Mouse (Mus musculus): ENCODE data around the gene Lcn3.
"Not testable (repeated sequence)": the region's sequence is repeated elsewhere in the genome, so short reads cannot be mapped to it uniquely, and the experiment has no call there.

Lcn3 gene

DNA sequence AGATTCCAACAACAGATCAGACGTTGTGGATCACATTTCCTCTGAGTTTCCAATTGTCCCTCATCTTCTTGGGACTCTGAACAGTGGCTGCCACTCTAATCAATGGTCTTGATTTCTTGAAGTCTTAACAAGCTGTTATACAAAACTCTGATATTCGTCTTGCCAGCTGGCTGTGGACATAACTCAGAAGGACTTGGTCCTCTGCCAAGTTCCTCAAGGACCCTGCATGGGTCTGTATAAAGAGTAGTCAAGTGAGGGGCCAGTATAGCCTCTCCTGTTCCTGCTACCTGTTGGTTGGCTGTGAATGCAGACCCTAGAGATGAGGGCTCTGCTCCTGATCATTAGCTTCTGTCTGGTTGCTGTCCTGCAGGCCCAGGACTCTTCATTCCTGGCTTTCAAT is at the start of gene Lcn3:
Lcn3 (plus strand) TSS at position 301 of the 400 bp plus-strand sequence.
- DNase-seq, result no peak

DNA sequence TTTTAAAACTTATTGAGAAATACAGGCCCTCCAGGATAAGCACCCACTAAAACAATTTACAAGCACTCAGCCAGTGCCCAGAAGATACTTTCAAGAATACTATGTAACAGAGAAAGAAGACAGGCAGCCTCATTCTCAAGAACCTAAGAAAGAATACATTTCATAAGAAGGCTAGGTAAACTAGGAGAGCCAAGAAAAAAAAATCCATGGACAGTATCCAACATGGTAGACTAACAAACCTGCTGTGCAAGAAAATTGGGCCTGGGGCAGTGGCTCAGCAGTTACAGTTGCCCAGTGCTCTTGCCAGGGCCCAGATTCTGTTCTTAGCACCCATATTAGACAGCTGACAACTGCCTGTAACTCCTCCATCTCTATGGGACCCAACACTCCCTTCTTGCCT is 48.1 kb upstream of the Lcn3 start:
- DNase-seq, result no peak

DNA sequence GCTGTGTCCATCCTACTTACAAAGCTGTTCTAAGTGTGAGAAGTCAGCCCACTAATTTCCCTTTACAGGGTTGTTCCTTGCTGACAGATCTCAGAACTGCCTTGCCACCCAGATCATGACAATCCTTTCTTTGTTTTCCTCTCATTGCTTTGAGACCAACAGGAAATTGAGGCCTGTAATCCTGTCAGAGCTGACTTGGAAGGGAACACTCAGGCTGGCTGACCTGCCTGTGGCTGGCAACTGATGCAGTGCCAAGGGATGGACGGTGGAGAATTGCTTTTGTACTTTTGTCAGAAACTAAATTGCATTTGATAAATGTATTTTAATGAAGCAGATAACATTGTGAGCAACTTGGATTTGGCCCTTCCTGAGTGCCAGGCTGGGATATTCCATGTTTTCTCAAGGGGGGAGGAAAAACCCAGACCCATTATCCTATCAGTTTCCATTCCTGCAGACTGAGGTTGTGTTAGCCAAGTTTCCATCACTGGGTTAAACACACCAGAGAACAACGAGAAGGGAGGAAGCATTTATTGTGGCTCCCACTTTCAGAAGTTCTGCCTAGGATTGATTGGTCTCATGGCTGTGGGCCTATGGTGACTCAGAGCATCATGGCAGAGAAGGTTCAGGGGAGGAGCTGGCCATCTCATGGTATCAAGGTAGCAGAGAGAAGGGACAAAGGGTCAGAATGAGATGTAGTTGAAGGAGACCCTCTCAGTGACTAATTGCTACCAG is 32.0 kb upstream of the Lcn3 start:
- no peak for DNase-seq

DNA sequence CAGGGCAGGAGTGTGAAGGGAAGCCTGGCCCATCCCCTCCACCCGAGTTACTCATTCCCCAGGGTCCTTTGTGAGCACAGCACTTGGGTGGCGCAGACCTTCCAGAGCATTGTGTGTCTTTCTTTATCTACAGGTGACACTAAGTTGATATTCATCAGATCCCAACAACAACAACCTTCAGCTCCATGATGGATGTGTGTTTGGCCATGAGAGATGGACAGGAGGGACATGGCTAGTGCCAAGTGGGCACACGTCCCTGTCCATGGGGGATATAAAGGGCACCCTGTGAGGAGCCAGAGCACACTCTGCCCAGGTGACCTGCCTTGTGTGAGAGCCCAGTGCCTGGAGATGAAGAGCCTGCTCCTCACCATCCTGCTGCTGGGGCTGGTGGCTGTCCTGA is 28.7 kb upstream of the Lcn3 start, which contains the start of gene Obp2b:
Obp2b (plus strand) TSS at position 301 of the 400 bp plus-strand sequence.
- not testable (repeated sequence) for DNase-seq

DNA sequence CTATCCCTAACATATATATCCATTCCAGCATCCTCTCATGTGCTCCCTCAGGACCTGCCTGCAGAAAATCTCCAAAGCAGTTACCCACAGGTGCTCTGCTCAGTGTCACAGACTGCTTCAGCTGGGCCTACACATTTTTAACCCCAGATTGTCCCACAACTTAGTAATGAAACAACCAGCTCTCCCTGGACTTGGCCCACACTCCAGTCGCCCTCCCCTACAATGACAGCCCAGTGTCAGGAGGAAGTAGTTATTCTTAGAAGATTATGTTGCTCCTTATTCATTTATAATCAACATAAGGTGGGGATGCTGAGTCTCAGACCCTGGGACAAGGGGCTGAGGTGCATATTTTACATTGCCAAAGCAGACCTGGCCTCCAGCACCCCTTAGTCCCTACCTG is 23.7 kb upstream of the Lcn3 start:
- DNase-seq, result no peak

DNA sequence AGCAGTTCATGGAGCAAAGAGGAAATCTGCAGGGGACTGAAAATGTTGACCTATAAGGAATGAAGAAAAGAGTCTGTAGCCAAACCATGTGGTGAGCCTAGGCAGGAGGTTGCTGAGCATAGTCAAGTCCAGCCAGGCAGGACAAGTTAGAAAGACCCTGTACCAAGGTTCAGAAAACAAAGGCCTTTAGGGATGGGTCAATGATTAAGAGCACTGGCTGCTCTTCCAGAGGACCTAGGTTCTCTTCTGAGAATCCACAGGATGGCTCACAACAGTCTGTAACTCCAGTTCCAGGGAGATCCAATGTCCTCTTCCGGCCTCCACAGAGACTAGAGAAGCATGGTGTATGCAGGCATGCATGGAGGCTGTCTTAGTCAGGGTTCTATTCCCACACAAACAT is 11.2 kb upstream of the Lcn3 start:
- DNase-seq, result peak; percentile 8 to 14

DNA sequence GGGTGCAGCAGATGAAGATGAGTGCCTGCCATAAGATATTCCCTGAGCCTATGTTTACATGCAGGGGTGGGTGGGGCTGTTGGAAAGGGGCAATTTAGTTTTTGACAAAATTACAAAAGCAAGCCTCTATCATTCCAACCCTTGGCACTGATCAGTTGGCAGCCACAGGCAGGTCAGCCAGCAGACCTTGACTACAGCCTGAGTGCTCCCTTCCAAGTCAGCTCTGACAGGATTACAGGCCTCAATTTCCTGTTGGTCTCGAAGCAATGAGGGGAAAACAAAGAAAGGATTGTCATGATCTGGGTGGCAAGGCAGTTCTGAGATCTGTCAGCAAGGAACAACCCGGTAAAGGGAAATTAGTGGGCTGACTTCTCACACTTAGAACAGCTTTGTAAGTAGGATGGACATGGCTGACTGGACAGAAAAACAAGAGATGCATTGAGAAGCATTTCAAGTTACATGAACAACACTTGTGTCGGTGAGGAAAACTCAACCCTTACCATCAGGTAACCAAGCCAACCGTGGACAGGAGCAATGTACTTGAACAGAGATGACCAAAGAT is 7.2 kb upstream of the Lcn3 start:
- no peak for DNase-seq

DNA sequence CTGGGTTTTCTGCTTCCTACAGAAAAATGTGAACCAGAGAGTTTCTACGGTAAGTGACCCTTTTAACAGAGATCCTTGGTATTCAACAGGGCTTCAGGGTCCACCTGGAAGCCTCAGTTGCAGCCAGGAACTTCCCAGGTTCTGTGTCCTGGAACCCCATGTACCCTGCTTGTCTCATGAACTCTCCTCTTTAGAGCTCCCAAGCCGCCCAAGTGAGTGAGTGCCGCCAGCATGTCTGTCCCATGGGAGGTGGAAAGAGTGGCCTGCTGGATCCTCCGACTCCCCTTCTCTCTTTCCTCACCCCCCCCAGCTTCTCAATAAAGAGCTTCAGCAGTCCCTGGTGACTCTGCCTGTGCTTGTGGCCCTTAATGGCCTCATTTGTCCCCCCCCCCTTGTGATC is 2.4 kb downstream of the Lcn3 start:
- DNase-seq, result no peak

DNA sequence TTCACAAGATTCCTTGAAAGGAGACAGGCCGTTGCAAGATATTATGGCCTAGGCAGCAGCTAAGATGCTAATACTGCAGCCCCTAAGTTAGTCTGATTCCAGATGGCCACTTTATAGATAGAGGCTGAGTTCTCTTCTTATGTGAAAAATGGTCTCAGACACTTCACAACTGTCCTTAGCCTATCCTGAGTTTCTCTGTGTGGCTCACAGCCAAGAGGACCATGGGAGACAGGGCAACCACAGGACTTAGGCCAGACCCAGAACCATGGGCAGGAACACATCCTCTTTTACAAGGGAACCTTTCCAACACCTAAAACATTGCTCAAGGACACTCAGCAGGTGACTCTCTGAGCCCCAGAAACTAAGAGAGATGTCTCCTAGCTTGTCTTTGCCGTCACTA is 8.1 kb downstream of the Lcn3 start:
- DNase-seq, result no peak

DNA sequence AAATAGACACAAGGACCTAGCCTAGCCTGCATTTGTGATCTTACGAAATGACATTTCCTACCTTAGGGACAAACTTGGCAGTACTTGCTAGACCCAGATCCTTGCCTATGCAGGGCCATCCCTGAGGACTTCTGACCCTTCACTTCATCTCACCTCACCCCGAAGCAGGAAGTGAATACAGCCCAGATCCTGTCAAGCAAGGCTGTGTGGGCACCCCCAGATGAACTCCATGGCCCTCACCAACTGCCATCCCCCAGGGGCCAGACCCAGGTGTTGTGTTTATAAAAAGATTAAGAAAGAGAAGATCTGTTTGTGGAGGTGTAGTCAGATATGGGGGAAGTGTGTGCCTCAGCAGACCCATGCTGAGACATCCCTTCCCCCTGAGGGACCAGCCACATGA is 9.3 kb downstream of the Lcn3 start:
- no peak for DNase-seq

DNA sequence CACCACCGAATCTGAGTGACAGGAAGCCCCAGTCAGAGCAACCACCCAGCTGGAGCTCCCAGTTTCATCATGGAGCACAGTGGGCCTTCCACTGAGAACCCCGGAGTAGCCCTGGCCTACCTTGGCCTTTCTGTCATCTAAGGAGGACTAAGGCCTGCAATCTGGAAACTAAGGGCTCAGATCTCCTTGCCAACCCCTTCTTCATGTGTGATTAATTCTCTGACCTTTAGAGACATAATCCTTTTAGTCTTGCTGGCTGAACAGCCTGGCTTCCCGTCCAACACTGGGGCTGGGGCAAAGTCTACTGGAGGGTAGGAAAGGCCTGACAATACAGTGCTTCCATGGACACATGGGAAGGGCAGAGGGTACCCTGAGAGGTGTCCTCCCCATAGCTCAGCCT is 10.6 kb downstream of the Lcn3 start:
- DNase-seq, result peak in 1 of 2 experiments; percentile 31

DNA sequence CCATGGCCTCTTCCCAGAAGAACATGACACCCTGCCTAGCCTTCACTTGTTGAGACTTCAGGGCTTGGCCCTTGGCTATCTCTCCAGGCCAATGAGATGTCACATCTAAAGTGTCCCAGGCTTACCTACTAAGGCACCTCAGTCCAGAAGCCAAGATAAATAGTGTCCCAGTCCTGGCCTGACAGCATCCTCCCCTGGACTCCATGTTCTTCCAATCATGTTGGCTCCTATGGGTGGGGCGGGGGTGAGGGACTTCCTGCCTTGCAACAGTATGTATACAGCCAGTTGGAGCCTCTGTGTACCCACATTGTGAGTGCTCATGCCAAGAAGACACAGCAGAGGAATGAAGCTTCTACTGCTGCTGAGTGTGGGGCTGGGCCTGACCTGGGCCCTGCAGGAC is 11.3 kb downstream of the Lcn3 start, which contains the start of gene Lcn11:
Lcn11 (plus strand) TSS at position 301 of the 400 bp plus-strand sequence.
- DNase-seq, result no peak

DNA sequence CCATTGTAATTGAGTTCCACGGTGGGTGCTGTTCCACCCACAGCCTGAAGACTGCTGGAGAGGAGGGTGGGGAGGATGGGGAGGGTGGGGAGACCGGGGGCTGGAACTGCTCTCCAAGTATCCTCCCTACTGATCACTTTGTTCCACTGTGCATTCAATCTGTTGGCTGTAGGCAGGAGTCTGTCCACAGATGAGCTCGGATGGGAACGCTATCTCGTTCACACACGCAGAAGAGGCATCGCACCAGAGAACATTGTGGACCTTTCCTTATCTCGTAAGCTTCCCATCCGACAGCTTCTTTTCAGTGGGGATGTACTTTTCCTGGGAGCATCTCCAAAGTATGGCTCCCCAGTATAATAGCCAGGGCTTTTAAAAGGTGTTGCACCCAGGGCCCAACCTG is 13.7 kb downstream of the Lcn3 start:
- DNase-seq, result no peak

DNA sequence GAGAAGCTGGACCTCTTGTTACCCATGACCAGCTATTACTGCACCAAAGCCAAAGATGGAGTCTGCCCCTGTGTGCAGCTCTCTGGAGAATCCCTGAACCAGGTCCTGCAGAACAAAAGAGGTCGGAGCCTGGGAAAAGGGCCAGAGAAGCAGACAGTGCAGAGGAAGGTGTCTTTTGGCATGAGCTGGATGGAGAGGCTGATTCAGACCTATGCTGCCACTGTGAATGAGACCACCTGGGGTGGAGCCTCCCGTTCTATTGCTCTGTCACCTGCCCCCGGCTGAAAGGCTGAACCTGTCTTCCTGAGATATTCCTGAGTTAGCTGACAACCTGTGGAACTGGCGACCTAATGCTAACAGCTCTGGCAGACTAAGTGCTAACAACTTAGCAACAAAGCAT is 15.6 kb downstream of the Lcn3 start:
- no peak for DNase-seq

DNA sequence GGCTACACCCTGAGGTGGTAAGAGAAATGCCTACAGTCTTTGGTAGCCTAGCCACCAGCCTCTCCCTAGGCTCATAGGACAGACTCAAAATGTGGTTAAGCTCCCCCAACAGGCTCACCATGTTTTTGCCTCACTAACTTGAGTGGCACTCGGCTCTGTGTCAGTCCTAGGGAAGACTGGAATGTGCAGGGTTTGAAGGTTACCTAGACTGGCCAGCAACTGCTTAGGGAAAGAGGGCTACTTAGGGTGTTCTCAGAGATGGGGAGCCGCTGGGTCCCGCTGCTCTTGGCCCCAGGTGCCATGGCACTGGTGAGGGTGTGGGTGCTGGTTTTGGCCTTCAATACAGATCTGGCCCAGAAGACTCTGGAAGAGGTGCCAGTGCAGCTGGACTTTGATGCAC is 16.6 kb downstream of the Lcn3 start, which contains the start of gene Gm13539:
Gm13539 (plus strand) TSS at position 301 of the 400 bp plus-strand sequence.
- DNase-seq, result no peak

DNA sequence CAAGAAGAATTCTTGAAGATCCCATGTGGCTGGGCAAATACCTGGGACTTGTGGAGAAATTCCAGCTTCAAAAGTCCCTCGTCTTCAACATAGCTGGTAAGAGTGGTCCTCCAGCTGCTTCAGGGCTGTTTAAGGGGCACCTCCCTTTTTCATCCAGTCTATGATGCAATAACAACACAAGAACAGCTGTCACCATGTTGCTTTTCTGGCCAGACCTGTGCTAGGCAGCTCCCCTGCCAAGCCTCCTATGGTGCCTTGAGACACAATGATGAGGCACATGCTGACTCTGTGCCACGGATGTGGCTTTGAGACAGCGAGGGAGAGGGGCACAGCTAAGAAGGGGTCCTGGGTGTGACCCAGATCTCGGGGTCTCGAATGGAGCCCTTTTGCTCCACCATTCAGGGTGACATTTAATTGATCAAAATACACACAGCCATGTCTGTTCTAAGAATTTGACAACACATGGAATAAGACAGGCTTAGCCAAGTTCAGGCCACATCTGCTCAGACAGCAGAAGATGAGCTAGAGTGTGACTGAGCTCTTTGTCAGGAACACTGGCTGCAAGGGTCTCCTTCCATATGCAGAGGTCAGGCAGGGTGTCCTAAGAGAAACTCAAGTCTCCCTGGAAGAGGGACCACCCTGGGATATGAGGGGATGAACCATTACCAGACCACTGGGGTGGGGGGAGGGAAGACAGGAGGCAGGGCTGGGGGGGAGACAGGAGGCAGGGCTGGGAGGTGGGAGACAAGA is 20.4 kb downstream of the Lcn3 start:
- no peak for DNase-seq

DNA sequence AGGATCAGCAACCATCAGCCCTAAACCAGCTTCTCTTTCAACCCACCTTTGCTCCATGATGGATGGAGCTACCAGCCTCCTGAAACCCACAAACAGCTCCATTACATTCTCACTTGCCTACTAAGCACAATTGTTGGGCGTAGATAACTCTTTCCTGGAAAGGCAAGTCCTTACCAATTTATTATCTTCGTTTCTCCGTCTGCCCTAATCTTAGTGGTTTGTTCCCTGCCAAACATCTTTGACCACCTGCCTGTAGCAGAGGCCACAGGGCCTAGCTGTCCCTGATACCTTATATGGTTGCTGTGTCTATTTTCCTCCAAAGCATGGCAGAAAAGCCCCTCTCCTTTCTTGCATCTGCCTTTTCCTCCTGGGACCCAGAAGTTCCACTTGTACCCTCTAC is 23.7 kb downstream of the Lcn3 start:
- DNase-seq, result no peak

DNA sequence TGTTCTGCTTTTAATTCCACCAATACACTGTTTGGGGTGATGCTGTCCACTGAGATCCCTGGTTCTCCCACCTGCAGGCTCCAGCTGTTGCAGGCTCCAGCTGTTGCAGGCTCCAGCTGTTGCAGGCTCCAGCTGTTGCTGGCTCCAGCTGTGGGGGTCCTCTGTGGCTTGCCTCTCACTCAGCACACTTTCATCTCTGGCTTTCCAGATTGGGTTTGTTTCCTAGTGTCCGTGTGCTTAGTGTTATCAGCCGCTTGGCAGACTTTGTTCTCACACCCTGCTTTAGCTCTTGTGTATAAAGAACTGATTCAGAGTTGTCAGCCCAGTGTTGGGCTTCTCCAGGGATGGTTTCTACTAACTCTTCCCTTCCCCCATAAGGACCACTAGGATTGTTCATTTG is 32.3 kb downstream of the Lcn3 start:
- no peak for DNase-seq

DNA sequence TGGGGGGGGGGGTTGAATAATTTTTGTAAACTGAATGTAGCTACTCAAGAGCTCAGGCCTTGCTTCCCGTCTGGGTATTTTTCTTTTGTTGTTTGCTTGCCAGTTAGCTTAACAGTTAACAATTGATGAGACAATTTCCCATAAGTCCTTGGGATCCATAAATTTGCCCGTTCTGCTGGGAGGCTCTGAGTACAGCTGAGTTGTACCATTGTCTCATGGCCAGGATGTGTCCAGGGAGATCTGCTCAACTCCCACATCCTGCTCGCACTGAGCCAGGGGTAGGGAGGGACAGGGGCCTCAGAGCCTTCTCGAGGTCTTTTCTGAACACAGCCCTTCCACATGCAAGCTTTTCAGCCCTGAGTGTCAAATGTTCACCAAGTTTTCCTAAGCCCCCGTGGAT is 32.7 kb downstream of the Lcn3 start:
- DNase-seq, result no peak

DNA sequence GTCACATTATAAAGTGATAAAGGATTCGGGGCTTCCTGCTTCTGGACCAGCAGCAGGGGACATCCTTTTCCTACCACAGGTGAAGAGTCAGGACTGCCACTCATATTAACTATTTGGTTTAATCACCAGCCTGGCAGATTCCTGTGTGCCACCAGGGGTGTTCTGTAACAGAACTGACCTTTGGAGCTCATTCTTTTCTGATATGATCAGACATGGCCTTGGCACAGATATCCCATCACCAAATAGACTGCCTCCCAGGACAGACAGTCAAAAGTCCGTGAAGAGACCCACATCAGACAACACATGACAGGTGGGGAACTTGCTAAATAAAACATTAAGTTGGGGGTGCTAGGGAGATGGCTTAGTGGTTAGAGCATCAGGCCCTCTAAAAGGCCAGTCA is 46.3 kb downstream of the Lcn3 start:
- DNase-seq, result peak in 1 of 2 experiments; percentile 14

DNA sequence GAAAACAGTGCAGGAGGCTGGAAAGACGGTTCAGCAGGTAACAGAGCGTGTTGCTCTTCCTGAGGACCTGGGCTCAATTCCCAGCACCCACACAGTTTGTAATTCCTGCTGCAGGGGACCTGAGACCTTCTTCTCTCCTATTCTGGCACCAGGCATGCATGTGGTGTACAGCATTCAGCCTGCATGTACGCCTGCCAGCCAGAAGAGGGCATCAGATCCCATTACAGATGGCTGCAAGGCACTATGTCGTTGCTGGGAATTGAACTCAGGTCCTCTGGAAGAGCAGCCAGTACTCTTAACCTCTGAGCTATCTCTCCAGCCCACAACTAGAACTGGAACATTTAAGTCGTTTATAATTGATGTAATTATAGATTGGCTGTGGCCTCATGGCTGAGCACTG is 48.0 kb downstream of the Lcn3 start:
- DNase-seq, result no peak

DNA sequence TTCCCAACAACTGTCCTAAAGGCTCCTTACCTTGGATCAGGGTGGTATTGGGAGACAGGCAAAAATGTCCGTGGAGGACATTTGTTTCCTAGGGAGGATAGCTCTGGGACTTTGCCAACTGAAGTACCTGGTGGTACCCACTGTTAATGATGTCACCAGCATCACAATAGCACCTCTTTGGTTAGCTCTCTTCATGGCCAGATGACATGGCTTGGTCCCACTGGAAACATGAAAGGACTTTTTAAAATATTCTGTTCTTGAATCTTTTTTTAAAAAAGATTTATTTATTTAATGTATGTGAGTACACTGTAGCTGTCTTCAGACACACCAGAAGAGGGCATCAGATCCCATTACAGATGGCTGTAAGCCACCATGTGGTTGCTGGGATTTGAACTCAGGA is 50.4 kb downstream of the Lcn3 start, which contains the start of gene Glt6d1:
Glt6d1 (minus strand) TSS at position 101 of the 400 bp plus-strand sequence.
- not testable (repeated sequence) for DNase-seq
